ENCODE assay signal across 8 mouse cellular contexts in the genomic region with DNA sequence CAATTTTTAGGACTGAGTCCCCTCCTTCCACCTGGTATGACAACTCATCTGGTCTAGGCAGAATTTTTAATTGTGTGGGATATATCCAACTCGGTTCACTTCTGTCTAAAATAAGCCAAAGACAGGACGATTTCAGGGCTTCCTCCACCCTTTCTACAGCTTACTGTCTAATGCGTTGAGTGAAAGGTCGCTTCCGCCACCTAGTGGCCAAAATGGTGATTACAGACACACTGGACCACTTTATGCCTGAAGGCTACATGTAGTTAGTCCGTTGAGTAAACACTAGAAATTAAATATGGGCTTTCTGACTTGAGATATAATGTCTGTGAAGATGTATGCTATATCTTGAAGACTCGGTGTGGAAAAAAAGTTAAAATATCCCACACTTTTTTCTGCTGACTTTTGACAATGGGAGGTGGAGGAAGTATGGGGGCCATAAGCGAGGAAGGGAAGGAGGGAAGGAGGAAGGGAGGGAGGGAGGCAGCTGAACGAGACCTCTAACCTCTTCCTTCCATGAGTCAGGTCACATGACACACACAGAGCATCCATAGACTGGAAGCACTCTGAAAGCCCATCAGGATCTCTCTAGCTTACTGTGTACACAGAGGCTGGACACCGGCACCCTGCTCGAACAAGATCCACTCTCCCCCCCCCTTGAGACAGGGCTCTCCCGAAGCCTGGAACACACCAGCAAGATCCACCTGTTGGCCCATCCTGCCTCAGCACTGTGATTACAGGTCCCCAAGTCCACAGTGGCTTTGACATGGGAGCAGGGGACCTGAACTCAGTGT. TPM values are rescaled to one million over a fixed set of nuclear protein-coding genes. Genes with fewer than 3 reads are reported as not detected.
DNase-seq lines count a peak whose midpoint lies in the region; ATAC-seq lines count a peak whose summit lies in the region.

No protein-coding gene starts in this region.

- H3K27me3 ChIP-seq in intestine, embryonic 15.5 days (replicated peaks): no peaks in the 10 kb centered on the region
- H3K27me3 ChIP-seq in midbrain, embryonic 10.5 days (ENCODE audit: low read depth, poor library complexity, severe bottlenecking): no peaks in the 10 kb centered on the region

- ATAC-seq in intestine, embryonic 15.5 days: peak; percentile 78
- ATAC-seq in inflammation-experienced regulatory T-cells, adult 6 months: no peak

- H3K36me3 ChIP-seq in intestine, embryonic 15.5 days: peaks cover 7% of the 10 kb centered on the region; the same call in 1 of the 2 replicates
- peaks cover 43% of the 10 kb centered on the region for H3K36me3 ChIP-seq in midbrain, embryonic 10.5 days

- H3K4me2 ChIP-seq in intestine, embryonic 15.5 days (replicated peaks): no peak overlapping the region

- no peaks in the 10 kb centered on the region for H3K4me1 ChIP-seq in intestine, embryonic 15.5 days (replicated peaks)
- peaks cover 11% of the 10 kb centered on the region for H3K4me1 ChIP-seq in midbrain, embryonic 10.5 days

- H3K27ac ChIP-seq in intestine, embryonic 15.5 days: no peak overlapping the region
- H3K27ac ChIP-seq in midbrain, embryonic 10.5 days (replicated peaks): no peak overlapping the region

- DNase-seq in WW6 (ENCODE audit: low read depth, low spot score): peak; percentile 53
- peak; percentile 94 to 97 for DNase-seq in cerebellum, postnatal 14 days
- peak; percentile 84 for DNase-seq in gastrocnemius, adult 18-20 months (ENCODE audit: low spot score)
- peak; percentile 87 to 91 for DNase-seq in left cerebral cortex, postnatal 10 days (ENCODE audit: extremely low spot score in 1 of 2, low spot score in 2 of 2)
- peak; percentile 84 for DNase-seq in midbrain, embryonic 10.5 days (ENCODE audit: low spot score)
- peak; percentile 97 for DNase-seq in right cerebral cortex, postnatal 4 days

- WGBS in intestine, embryonic 15.5 days: 29% methylated on average over 12 of the region's 12 CpGs
- WGBS in midbrain, embryonic 10.5 days: 35% methylated on average over 12 of the region's 12 CpGs

- H3K4me3 ChIP-seq in intestine, embryonic 15.5 days (replicated peaks): no peak overlapping the region
- no peak overlapping the region for H3K4me3 ChIP-seq in midbrain, embryonic 10.5 days

- H3K9ac ChIP-seq in intestine, embryonic 15.5 days: no peak overlapping the region

- no peaks in the 10 kb centered on the region for H3K9me3 ChIP-seq in intestine, embryonic 15.5 days
- peaks cover 5% of the 10 kb centered on the region for H3K9me3 ChIP-seq in midbrain, embryonic 10.5 days (replicated peaks)

- intact Hi-C loops in left cerebral cortex, postnatal 10 days (cut with DNase I): loop anchor here (1.0 to 5.0 kb wide), 2 partner anchors 135 to 672 kb away; no protein-coding TSS in a partner anchor

RNA-seq across cellular contexts. Expression of a gene that starts 20.6 kb away (rescaled TPM):
- 1 to 10 TPM in 1 of 2 experiments, under 1 TPM in 1; 0.50 to 1.2 TPM for total RNA-seq in gastrocnemius, adult 18-20 months (2021)
- 0.63 and 0.68 TPM in 2 replicates for polyA plus RNA-seq in intestine, embryonic 15.5 days (2015; fragmentation: Nextera tagmentation; extraction: Ambion mirVana)
- 10 to 100 TPM; 55.1 to 57.2 TPM for total RNA-seq in left cerebral cortex, postnatal 10 days (2021)
- polyA plus RNA-seq in midbrain, embryonic 10.5 days (2016; fragmentation: Nextera tagmentation; extraction: Ambion mirVana): 12.8 and 13.4 TPM in 2 replicates
- not detected for polyA plus RNA-seq in inflammation-experienced regulatory T-cells, adult 6 months (2017; shearing (Covaris generic))

RNA-seq across cellular contexts. Expression of a gene that starts 37.8 kb away (rescaled TPM):
- total RNA-seq in gastrocnemius, adult 18-20 months (2021): 1 to 10 TPM; 8.0 to 8.1 TPM
- 18.4 and 19.4 TPM in 2 replicates for polyA plus RNA-seq in intestine, embryonic 15.5 days (2015; fragmentation: Nextera tagmentation; extraction: Ambion mirVana)
- 1 to 10 TPM; 3.2 to 3.6 TPM for total RNA-seq in left cerebral cortex, postnatal 10 days (2021)
- 38.1 and 39.5 TPM in 2 replicates for polyA plus RNA-seq in midbrain, embryonic 10.5 days (2016; fragmentation: Nextera tagmentation; extraction: Ambion mirVana)
- 10 to 100 TPM in 1 of 3 experiments, 1 to 10 TPM in 2; 2.7 to 21.2 (median 2.7) TPM for polyA plus RNA-seq in inflammation-experienced regulatory T-cells, adult 6 months (2017; shearing (Covaris generic))
